31 mouse cellular contexts compared by ENCODE assay signal in genomic region chr14:73145531-73145930, GRCm38 (mm10).
"Had no signal": no experiment of that assay in that cellular context is flagged by ENCODE, and none has a peak within 500 bp of the region (broad histone marks: within the 10 kb centered on the region; RNA-seq: fewer than 3 reads in every experiment).

No protein-coding gene starts in this region.

- H3K4me2 ChIP-seq: limb, embryonic 15.5 days; liver, embryonic 11.5 days; liver, embryonic 12.5 days; liver, embryonic 13.5 days; liver, embryonic 15.5 days; lung, embryonic 14.5 days; lung, embryonic 15.5 days; midbrain, embryonic 11.5 days; midbrain, embryonic 15.5 days had no signal

- H3K4me3 ChIP-seq: limb, embryonic 12.5 days; limb, embryonic 13.5 days; limb, embryonic 15.5 days; liver, embryonic 12.5 days; liver, embryonic 13.5 days; liver, embryonic 15.5 days; lung, embryonic 15.5 days; midbrain, embryonic 12.5 days; midbrain, embryonic 13.5 days; midbrain, embryonic 15.5 days; myocyte had no signal

- H3K9ac ChIP-seq: limb, embryonic 12.5 days; limb, embryonic 13.5 days; limb, embryonic 15.5 days; liver, embryonic 12.5 days; liver, embryonic 13.5 days; liver, embryonic 14.5 days; liver, embryonic 15.5 days; liver, postnatal 0 days; lung, embryonic 14.5 days; lung, embryonic 15.5 days; midbrain, embryonic 12.5 days; midbrain, embryonic 13.5 days; midbrain, embryonic 15.5 days had no signal

- H3K36me3 ChIP-seq: limb, embryonic 15.5 days; liver, embryonic 13.5 days; liver, embryonic 15.5 days; midbrain, embryonic 15.5 days had no signal

- H3K27me3 ChIP-seq: limb, embryonic 12.5 days; limb, embryonic 13.5 days; limb, embryonic 15.5 days; liver, embryonic 12.5 days; liver, embryonic 13.5 days; lung, embryonic 15.5 days; megakaryocyte, embryonic 14.5 days; midbrain, embryonic 12.5 days; midbrain, embryonic 13.5 days; midbrain, embryonic 15.5 days had no signal

- DNase-seq: left cerebral cortex, postnatal 4 days; liver; liver, embryonic 13.5 days; liver, postnatal 0 days; lung, adult 18-20 months; lung, adult 2 months; lung, embryonic 14.5 days; lung, postnatal 10 days; lung, postnatal 14 days; lung, postnatal 36 days; lung, postnatal 4 days; midbrain, embryonic 14.5 days had no signal

- H3K9me3 ChIP-seq: limb, embryonic 10.5 days; limb, embryonic 12.5 days; limb, embryonic 13.5 days; limb, embryonic 15.5 days; liver, embryonic 12.5 days; liver, embryonic 13.5 days; liver, embryonic 15.5 days; lung, embryonic 15.5 days; megakaryocyte, embryonic 14.5 days; midbrain, embryonic 10.5 days; midbrain, embryonic 15.5 days had no signal

- ATAC-seq: liver, embryonic 12.5 days; liver, postnatal 0 days; lung, postnatal 0 days; midbrain, embryonic 13.5 days; midbrain, embryonic 15.5 days; midbrain, embryonic 16.5 days had no signal

- H3K27ac ChIP-seq: limb, embryonic 10.5 days; limb, embryonic 12.5 days; limb, embryonic 13.5 days; limb, embryonic 15.5 days; liver, embryonic 12.5 days; liver, embryonic 13.5 days; liver, embryonic 14.5 days; liver, embryonic 15.5 days; lung, embryonic 15.5 days; macrophage; midbrain, embryonic 10.5 days; midbrain, embryonic 12.5 days; midbrain, embryonic 13.5 days; midbrain, embryonic 15.5 days had no signal
